Mouse (Mus musculus): ENCODE data around the gene Babam2. TPM values are rescaled to one million over a fixed set of nuclear protein-coding genes. Genes with fewer than 3 reads are reported as not detected.
A peak's percentile ranks its signal among the peaks of the same experiment; 100 is the strongest.

The Babam2 gene
- total RNA-seq, 2 experiments from 2014 or later: 31.2 to 32.1 TPM

DNA sequence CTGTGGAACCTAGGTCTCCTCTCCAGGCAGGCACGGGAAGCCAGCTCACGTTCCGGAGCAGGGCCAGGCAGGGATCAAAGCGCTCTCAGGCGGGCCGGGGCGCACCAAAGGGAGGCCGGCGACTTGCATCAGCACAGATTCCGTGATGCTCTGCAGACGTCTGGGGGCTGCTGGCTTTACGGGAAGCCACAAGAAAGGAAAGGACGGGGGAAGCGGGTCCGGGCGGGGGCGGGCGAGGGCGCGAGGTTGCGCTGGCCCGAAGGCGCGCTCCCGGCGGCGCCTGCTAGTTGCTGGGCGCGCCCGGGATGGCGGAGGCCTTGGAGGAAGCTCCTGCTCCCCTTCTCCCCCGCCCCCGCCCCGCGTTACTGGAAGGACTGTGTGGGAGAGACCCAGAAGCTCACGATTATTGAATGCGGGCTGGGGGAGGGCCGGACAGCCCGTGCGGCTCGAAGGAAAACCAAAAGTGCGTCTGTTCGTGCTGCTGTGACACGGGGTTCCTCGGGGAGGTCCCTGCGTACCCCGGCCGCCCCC, 435.6 kb downstream of the Babam2 start:
- intact Hi-C loops (cut with DNase I): loop anchor here (2.0 to 5.0 kb wide), 2 partner anchors 46 to 326 kb away; partner anchors contain the start of gene Ppp1cb
- DNase-seq (ENCODE audit: low spot score): peak; percentile 54

DNA sequence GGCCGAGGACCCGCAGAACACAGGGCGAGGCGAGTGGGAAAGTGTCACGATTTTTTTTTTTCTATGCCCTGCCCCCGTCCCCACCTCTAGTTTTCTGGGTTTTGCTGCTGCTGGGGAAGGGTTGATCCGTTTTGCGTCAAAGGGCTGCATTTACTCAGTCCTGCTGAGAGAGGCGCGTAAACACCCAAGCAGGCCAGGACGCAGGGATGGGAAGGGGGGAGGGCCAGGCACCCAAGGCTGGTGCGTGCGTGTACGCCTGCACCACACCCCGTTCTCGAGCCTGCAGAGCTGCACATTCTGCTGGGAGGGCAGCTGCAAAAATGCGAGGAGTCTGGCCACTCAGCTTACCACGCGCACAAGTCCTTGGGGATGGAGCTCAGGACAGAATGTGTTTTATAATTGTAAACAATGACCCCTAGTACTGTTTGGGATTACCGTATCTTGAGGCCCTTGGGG, 436.1 kb downstream of the Babam2 start:
- intact Hi-C loops (cut with DNase I): loop anchor here (2.0 to 5.0 kb wide), 2 partner anchors 46 to 325 kb away; partner anchors contain the start of gene Ppp1cb
- peak; percentile 84 for DNase-seq (ENCODE audit: low spot score)

DNA sequence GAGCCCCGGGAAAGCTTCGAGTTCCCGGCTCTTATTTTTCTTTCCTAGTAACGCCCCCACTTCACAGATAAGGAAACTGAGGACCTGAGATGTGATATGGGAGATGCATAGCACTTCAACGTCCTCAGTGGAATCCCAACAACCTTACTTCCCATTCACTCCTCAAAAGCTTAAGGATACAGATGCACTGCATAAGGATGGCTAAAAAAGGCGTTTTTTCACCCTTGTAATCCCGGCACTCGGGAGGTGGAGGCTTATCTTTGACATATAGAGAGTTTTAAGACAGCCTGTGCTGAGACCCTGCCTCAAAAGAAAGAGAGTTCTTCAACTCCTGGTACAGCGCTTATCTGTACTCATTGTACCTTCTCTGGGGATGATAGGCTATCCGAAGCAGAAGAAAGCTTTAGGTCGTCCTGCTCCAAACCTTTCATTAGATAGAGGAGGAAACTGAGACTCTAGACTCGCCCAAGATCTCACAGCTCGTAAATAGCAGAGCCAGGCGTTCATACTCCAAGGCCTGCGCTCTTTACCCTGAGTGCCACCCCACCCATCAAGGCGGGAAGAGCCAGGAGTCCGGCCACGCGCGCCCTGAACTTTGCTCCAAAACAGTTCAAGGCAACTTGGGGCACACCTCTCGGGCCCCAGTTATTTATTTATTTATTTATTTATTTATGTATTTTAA, 436.7 kb downstream of the Babam2 start:
- DNase-seq (ENCODE audit: low spot score): no peak
- intact Hi-C loops (cut with DNase I): loop anchor here (5.0 kb wide), 1 partner anchor 47 kb away; no protein-coding TSS in a partner anchor

Small RNA genes within 50 kb of the gene (microRNA-seq; reads per million reads assigned to microRNA genes)
- gene Mir3473e: not detected

Other genes starting within 250 kb of the Babam2 start
- 10 to 100 TPM; 19.2 to 22.2 TPM for gene Zfp512, start 245.3 kb upstream of the Babam2 start, total RNA-seq (2021)
- gene 4930548H24Rik, start 211.9 kb upstream of the Babam2 start, total RNA-seq (2021): not detected
- 10 to 100 TPM; 23.7 to 25.4 TPM for gene Gpn1, start 202.9 kb upstream of the Babam2 start, total RNA-seq (2021)
- 10 to 100 TPM; 19.1 to 19.5 TPM for gene Slc4a1ap, start 170.7 kb upstream of the Babam2 start, total RNA-seq (2021)
- gene Supt7l, start 169.9 kb upstream of the Babam2 start, total RNA-seq (2021): 10 to 100 TPM; 12.4 to 13.6 TPM
- 100 to 1,000 TPM; 312 to 319 TPM for gene Mrpl33, start 100.7 kb upstream of the Babam2 start, total RNA-seq (2021)
- 1 to 10 TPM; 2.7 to 4.4 TPM for gene Rbks, start 57 bp upstream of the Babam2 start, total RNA-seq (2021)